Mouse (Mus musculus) liver, embryonic 12.5 days (tissue): ENCODE data around the gene Tbc1d2. TPM values are rescaled to one million over a fixed set of nuclear protein-coding genes. Genes with fewer than 3 reads are reported as not detected.
"Not testable (repeated sequence)": the region's sequence is repeated elsewhere in the genome, so short reads cannot be mapped to it uniquely, and the experiment has no call there.

Experiments
- ATAC-seq: fragments of 200-750 bp; cut with Nextera tagmentation; 2 replicates; pipeline ENCODE4 v1.8.0; 2017; ENCODE audit warnings: moderate number of reproducible peaks, mild to moderate bottlenecking, moderate library complexity
- H3K27ac ChIP-seq: fragments of 300-500 bp; sonication (generic); 2 replicates; pipeline ENCODE4 v1.5.1; 2016; ENCODE audit warnings: mild to moderate bottlenecking
- H3K27me3 ChIP-seq: fragments of 300-500 bp; sonication (generic); replicated peaks from 2 replicates; pipeline ENCODE4 v1.6.1; 2016; ENCODE audit warnings: mild to moderate bottlenecking, moderate library complexity
- H3K36me3 ChIP-seq: fragments of 300-500 bp; sonication (generic); 2 replicates; pipeline ENCODE4 v1.6.1; 2016; ENCODE audit warnings: mild to moderate bottlenecking, moderate library complexity
- H3K4me1 ChIP-seq: fragments of 300-500 bp; sonication (generic); 2 replicates; pipeline ENCODE4 v1.6.1; 2016
- H3K4me2 ChIP-seq: fragments of 300-500 bp; sonication (generic); 2 replicates; pipeline ENCODE4 v1.6.1; 2016; ENCODE audit warnings: mild to moderate bottlenecking, moderate library complexity
- H3K4me3 ChIP-seq: fragments of 300-500 bp; sonication (generic); 2 replicates; pipeline ENCODE4 v1.5.1; 2016; ENCODE audit warnings: mild to moderate bottlenecking, moderate library complexity
- H3K9ac ChIP-seq: fragments of 300-500 bp; sonication (generic); 2 replicates; pipeline ENCODE4 v1.6.1; 2016; ENCODE audit warnings: mild to moderate bottlenecking, moderate library complexity
- H3K9me3 ChIP-seq: fragments of 300-500 bp; sonication (generic); replicated peaks from 2 replicates; pipeline ENCODE4 v1.6.1; 2016; ENCODE audit warnings: mild to moderate bottlenecking, moderate library complexity
- WGBS: fragments of 180-500 bp; shearing (Covaris S2); methylation state at CpG from one replicate; pipeline ENCODE4 v1.1.7; 2016; ENCODE audit not compliant: insufficient replicate concordance; 5-methylcytosine and 5-hydroxymethylcytosine counted together
- polyA plus RNA-seq: library from polyadenylated mRNA; unstranded; fragments of >200 nt; fragmentation: Nextera tagmentation; extraction: Ambion mirVana; gene quantifications from 2 replicates; pipeline ENCODE4 v1.2.1, GENCODE M21; 2016

The Tbc1d2 gene
- polyA plus RNA-seq, 1 experiment from 2014 or later = 0.57 TPM

- H3K9me3 ChIP-seq = no peaks in the 10 kb centered on the region
- peaks cover 8% of the 10 kb centered on the region; the same call in 1 of the 2 replicates for H3K27me3 ChIP-seq
- no peak overlapping the region for H3K4me3 ChIP-seq
- WGBS = 69% methylated on average over 8 of the region's 8 CpGs
- no peak overlapping the region for H3K4me2 ChIP-seq
- no peak overlapping the region for H3K27ac ChIP-seq
- H3K36me3 ChIP-seq = no peaks in the 10 kb centered on the region
- ATAC-seq = no peak
- no peak overlapping the region for H3K9ac ChIP-seq
- peaks cover 50% of the 10 kb centered on the region for H3K4me1 ChIP-seq
These were observed 60.9 kb downstream of the Tbc1d2 start for GRCm38 (mm10) chr4:46589151-46589550.

GRCm38 (mm10) chr4:46586473-46586872, 63.5 kb downstream of the Tbc1d2 start:
- Histone ChIP-seq H3K4me2 (no peak overlapping the region), H3K36me3 (no peaks in the 10 kb centered on the region), H3K27me3 (peaks cover 8% of the 10 kb centered on the region; the same call in 1 of the 2 replicates), H3K4me3 (no peak overlapping the region), H3K9ac (no peak overlapping the region), H3K4me1 (peaks cover 29% of the 10 kb centered on the region), H3K9me3 (0 out of 2 replicates have a peak, but pooled peaks cover 2% of the 10 kb centered on the region), H3K27ac (no peak overlapping the region)
- 75% methylated on average over 4 of the region's 4 CpGs for WGBS
- ATAC-seq = no peak

DNA sequence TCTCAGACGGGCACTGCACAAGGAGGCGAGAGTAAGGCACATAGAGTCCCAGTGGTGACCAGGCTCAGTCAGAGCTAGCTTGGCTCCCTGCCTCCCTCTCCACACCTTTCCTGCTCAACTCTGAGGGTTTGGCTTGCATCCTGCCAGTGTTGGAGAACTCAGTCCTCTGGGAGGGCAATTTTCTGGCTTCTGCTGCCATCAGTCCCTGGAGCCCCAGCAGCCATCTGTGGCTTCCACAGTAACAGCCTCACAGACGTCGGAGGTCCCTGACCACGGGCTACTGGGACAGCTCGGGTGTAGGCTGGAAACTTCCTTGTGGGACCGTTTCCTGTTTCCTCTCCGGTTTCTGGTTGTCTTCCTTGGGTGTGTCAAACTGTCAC, 64.2 kb downstream of the Tbc1d2 start:
- Histone ChIP-seq H3K9me3 (peaks cover 4% of the 10 kb centered on the region; the same call in 1 of the 2 replicates), H3K27me3 (peaks cover 8% of the 10 kb centered on the region; the same call in 1 of the 2 replicates), H3K36me3 (no peaks in the 10 kb centered on the region), H3K27ac (no peak overlapping the region), H3K4me1 (peaks cover 22% of the 10 kb centered on the region), H3K4me2 (no peak overlapping the region), H3K9ac (no peak overlapping the region), H3K4me3 (no peak overlapping the region)
- ATAC-seq = no peak
- WGBS = 45% methylated on average over 8 of the region's 8 CpGs

- ATAC-seq = no peak
- Histone ChIP-seq H3K36me3 (no peaks in the 10 kb centered on the region), H3K4me3 (no peak overlapping the region), H3K4me2 (no peak overlapping the region), H3K9ac (no peak overlapping the region), H3K9me3 (peaks cover 6% of the 10 kb centered on the region; the same call in 1 of the 2 replicates), H3K27me3 (peaks cover 8% of the 10 kb centered on the region; the same call in 1 of the 2 replicates), H3K27ac (0 out of 2 replicates have a peak overlapping the region, but pooled peaks have one; percentile 25), H3K4me1 (peaks cover 16% of the 10 kb centered on the region)
- WGBS = 65% methylated on average over 13 of the region's 13 CpGs
These were observed 64.8 kb downstream of the Tbc1d2 start for GRCm38 (mm10) chr4:46585041-46585810.

DNA sequence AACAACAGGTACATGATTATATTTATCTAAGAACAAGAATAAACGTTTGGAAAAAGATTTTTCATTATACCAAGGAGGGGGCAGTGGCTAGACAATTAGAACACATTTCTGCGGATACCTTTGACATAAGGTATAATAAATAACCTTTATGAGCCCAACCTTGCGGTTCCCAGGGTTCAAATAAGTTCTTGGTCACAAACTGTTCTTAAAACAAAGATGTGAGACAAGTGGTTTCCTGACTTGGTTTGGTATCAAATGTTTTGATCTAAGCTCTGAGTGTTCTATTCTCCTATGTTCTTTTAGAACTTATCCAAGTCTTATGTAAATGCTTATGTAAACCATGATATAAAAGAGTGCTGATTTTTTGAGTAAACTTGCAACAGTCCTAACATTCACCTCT, 65.5 kb downstream of the Tbc1d2 start:
- H3K9ac ChIP-seq, H3K4me2 ChIP-seq, H3K4me3 ChIP-seq, H3K36me3 ChIP-seq, H3K9me3 ChIP-seq, H3K27ac ChIP-seq, H3K27me3 ChIP-seq, ATAC-seq, H3K4me1 ChIP-seq: not testable (repeated sequence)
- 45% methylated on average over 3 of the region's 3 CpGs for WGBS

DNA sequence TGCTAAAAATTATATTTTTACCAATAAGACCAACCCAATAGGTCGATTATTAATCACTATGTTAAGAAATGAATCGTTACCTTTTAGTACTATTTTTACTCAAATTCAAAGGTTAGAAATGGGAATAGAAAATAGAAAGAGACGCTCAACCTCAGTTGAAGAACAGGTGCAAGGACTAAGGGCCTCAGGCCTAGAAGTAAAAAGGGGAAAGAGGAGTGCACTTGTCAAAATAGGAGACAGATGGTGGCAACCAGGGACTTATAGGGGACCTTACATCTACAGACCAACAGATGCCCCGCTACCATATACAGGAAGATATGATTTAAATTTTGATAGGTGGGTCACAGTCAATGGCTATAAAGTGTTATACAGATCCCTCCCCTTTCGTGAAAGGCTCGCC, 65.9 kb downstream of the Tbc1d2 start:
- WGBS = 34% methylated on average over 2 of the region's 6 CpGs
- not testable (repeated sequence) for H3K9me3 ChIP-seq, H3K4me2 ChIP-seq

DNA sequence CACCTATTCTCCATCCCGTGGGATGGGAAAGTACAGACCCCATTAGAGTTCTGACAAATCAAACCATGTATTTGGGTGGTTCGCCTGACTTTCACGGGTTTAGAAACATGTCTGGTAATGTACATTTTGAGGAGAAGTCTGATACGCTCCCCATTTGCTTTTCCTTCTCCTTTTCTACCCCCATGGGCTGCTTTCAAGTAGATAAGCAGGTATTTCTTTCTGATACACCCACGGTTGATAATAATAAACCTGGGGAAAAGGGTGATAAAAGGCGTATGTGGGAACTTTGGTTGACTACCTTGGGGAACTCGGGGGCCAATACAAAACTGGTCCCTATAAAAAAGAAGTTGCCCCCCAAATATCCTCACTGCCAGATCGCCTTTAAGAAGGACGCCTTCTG, 68.0 kb downstream of the Tbc1d2 start:
- H3K4me1 ChIP-seq, H3K4me2 ChIP-seq, ATAC-seq: not testable (repeated sequence)

More for the DNA sequence above, 65.9 kb downstream of the Tbc1d2 start:
- ATAC-seq, H3K4me1 ChIP-seq, H3K4me3 ChIP-seq, H3K27ac ChIP-seq, H3K27me3 ChIP-seq, H3K36me3 ChIP-seq, H3K9ac ChIP-seq: not testable (repeated sequence)

GRCm38 (mm10) chr4:46581577-46581976, 68.4 kb downstream of the Tbc1d2 start:
- not testable (repeated sequence) for H3K4me2 ChIP-seq, H3K9me3 ChIP-seq, H3K27ac ChIP-seq, H3K4me1 ChIP-seq, H3K27me3 ChIP-seq, H3K36me3 ChIP-seq, H3K9ac ChIP-seq, ATAC-seq, H3K4me3 ChIP-seq
- 83% methylated on average over 22 of the region's 22 CpGs for WGBS

More for the DNA sequence above, 68.0 kb downstream of the Tbc1d2 start:
- H3K9me3 ChIP-seq, H3K4me3 ChIP-seq, H3K36me3 ChIP-seq, H3K27ac ChIP-seq, H3K9ac ChIP-seq, H3K27me3 ChIP-seq: not testable (repeated sequence)
- WGBS = 70% methylated on average over 9 of the region's 9 CpGs

GRCm38 (mm10) chr4:46580799-46581243, 69.2 kb downstream of the Tbc1d2 start:
- not testable (repeated sequence) for H3K9ac ChIP-seq, H3K4me2 ChIP-seq, H3K9me3 ChIP-seq, H3K27me3 ChIP-seq, H3K36me3 ChIP-seq, ATAC-seq, H3K4me3 ChIP-seq, H3K27ac ChIP-seq, H3K4me1 ChIP-seq
- WGBS = 83% methylated on average over 15 of the region's 15 CpGs

- H3K9me3 ChIP-seq, H3K36me3 ChIP-seq, H3K4me3 ChIP-seq, H3K9ac ChIP-seq, H3K27ac ChIP-seq, ATAC-seq, H3K27me3 ChIP-seq, H3K4me2 ChIP-seq: not testable (repeated sequence)
- peaks cover 11% of the 10 kb centered on the region; the same call in 1 of the 2 replicates for H3K4me1 ChIP-seq
- WGBS = 84% methylated on average over 8 of the region's 8 CpGs
These were observed 71.1 kb downstream of the Tbc1d2 start for GRCm38 (mm10) chr4:46578796-46579346.

DNA sequence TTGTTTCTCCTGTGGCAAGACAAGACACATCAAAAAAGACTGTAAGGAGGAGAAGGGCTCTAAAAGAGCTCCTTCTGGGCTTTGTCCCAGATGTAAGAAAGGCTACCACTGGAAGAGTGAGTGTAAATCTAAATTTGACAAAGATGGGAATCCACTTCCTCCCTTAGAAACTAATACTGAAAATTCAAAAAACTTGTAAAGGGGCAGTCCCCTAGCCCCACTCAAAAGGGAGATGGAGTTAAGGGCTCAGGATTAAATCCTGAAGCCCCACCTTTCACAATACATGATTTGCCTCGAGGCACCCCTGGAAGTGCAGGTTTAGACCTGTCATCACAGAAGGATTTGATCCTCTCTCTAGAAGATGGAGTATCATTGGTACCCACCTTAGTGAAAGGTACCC, 71.8 kb downstream of the Tbc1d2 start:
- no peak overlapping the region for H3K9ac ChIP-seq
- 50% methylated on average over 1 of the region's 1 CpGs for WGBS
- H3K27ac ChIP-seq = no peak overlapping the region
- no peak overlapping the region for H3K4me3 ChIP-seq
- peaks cover 14% of the 10 kb centered on the region; the same call in 1 of the 2 replicates for H3K4me1 ChIP-seq
- H3K4me2 ChIP-seq = no peak overlapping the region
- H3K36me3 ChIP-seq = no peaks in the 10 kb centered on the region
- no peak for ATAC-seq
- 0 out of 2 replicates have a peak, but pooled peaks cover 8% of the 10 kb centered on the region for H3K27me3 ChIP-seq
- peaks cover 6% of the 10 kb centered on the region; the same call in 1 of the 2 replicates for H3K9me3 ChIP-seq

GRCm38 (mm10) chr4:46575509-46576284, 74.3 kb downstream of the Tbc1d2 start:
- H3K27me3 ChIP-seq, H3K4me3 ChIP-seq, H3K4me2 ChIP-seq, ATAC-seq, H3K36me3 ChIP-seq, H3K9me3 ChIP-seq, H3K9ac ChIP-seq, H3K27ac ChIP-seq: not testable (repeated sequence)
- peaks cover 14% of the 10 kb centered on the region; the same call in 1 of the 2 replicates for H3K4me1 ChIP-seq
- WGBS = 52% methylated on average over 6 of the region's 10 CpGs
